Mouse (Mus musculus): Measurements from ENCODE around the gene Barx1. TPM values are rescaled to one million over a fixed set of nuclear protein-coding genes. Genes with fewer than 3 reads are reported as not detected.

Gene Barx1
- not detected for total RNA-seq (2022)

DNA sequence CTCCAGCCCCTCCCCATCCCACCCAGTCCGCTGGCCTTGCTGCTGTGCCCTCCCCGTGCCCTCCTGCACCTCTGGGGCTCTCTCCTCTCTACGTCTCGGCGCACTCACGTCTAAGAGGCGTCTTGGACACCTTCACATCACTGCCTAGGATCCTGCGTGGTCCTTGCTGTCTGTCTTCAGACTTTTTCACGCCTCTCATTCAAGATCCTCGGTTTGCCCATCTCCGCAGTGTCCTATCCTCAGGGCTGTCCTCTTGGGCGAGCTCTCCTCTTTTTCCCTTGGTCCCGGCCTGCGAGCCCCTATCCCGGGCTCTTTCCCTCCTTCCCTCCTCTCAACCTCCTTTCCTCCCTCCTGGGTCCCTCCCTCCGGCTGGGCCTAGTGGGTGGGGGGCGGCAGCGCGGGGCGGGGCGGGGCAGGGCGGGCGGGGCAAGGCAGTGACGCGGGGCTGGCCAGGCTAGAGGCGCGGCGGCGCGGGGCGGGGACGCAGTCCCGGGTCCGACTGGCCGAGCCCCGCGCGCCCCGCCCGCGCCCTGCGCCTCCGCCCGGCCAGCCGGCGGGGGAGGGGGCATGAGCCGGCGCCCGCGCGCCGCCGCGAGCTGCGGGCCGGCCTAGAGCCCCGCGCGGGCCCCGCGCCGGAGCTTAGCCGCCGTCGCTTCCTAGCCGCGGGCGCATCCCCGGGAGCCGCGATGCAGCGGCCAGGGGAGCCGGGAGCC lies at the start of gene Barx1:
Gene Barx1 (plus strand): TSS at position 568 of the 713 bp plus-strand sequence.
- no peak for DNase-seq

DNA sequence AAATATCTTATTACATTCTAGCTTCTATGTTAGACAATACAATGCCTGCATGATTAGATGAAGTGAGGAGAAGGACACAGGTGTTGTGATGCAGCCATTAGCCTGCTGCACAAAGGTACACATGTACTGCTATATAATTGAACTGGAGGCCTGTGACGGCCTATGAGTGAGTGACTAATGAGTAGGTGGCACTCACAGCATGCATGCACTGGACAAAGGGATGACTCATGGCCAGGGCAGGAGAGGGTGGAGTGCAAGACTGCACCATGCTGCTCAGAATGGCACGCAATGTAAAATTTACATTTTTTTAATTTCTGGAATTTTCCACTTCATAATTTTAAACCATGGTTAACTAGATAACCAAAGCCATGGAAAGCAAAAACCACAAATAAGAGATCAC lies 48.3 kb upstream of the Barx1 start:
- no peak for DNase-seq

DNA sequence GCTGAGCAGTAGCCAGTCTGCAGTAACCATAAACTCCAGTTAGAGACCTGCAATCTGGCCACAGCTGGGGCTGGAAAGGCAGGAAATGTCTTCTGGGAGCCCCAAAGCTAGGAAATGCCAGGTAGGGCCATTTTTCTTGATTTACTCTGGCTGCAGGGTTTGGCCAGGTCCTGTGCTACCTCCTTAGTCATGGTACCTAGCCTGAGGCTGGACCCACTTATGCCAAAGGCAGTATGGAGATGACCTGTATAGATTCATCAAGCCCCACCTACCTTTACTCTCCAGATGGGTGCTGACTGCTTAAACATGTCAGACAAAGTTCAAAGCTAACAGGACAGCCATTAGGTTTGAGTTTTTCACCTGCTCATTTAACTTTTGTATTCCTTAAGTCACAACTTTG lies 45.0 kb upstream of the Barx1 start:
- DNase-seq: no peak

DNA sequence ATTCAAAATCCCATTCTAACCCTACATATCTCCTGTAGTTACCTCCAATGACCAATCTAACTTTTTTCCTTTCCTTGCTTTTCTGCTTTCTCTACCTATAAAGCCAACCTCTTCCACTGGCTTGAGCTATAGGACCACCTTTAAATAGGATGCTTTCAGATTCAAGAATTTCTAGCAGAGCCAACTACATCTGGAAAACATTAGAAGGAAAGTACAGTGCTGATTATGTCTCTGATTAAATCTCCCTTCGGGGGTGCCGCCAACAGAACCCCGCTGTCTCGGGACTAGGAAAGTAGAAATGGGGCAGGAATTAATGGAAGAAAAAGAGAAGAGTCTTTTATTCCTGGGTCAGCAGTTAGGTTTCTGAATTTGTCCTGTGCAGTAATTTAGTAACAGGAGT lies 43.9 kb upstream of the Barx1 start:
- DNase-seq: no peak

DNA sequence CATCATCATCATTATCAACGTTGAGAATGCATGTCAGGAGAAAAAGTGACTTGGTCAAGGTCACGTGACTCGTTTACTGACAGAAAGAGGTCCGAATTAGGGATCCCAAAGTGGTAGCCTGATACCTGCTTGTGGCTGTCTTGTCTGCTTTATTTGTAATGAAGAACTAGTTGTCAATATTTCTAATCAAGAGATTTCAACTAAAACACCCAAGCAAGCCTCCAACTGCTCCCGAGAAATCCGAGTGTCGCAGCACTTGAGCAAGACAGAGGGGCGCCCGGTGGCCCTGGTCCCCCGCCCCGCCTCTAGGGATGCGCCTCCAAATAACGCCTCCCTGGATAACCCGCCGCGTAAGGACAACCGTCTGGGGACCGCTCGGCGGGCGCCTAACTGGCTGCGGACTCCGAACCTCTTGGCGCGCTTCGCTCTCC lies 37.8 kb upstream of the Barx1 start:
- no peak for DNase-seq

DNA sequence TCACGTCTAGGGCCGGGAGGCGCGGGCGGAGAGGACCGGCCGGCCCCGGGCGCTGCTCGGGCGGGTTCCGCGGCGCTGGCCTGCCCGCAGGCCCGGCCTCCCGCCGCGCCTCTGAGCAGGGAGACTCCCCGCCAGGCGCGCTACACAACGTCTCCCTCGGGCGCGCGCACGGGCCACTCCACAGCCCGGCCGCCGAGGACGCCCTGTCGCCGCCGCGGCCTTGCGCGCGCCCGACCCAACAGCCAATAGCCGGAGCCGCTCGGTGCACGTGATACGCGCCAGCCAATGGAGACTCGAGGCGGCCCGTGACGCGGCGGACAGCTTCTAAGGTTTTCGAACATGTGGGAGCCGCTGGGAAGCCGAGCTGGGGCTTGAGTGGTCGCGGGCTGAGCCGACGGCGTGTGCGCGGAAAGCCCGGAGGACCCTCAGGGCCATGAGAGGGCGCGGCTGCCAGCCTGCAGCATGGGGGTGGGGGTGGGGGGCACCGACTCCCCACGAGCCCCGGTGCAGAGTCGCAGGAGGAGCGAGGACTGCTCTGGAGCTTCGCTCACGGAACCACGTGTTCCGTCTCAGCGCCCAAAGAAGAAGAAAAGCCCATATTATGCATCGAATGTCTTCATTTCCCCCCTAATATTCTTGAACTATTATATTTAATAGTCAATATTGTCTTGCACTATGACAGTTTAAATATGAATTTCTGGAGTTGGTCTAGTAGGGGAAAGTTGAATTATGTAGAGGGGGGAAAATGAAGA lies 37.2 kb upstream of the Barx1 start, which contains the start of gene Ptpdc1:
Gene Ptpdc1 (minus strand): TSS at position 232 of the 752 bp plus-strand sequence.
- DNase-seq: peak; percentile 96

DNA sequence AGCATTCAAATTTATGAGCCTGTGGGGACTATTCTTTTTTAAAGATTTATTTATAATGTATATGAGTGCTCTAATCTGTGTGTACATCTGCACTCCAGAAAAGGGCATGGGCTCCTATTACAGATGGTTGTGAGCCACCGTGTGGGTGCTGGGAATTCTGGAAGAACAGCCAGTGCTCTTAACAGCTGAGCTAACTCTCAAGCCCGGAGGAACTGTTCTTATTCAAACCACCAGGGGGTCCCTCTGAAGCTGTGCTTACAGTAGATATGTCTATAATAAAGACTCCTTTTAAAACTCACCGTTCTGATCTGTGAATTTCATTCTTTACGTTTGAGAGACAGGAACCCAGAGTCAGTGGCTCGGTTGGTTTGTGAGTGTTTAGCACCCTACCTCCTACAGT lies 31.1 kb upstream of the Barx1 start:
- no peak for DNase-seq

DNA sequence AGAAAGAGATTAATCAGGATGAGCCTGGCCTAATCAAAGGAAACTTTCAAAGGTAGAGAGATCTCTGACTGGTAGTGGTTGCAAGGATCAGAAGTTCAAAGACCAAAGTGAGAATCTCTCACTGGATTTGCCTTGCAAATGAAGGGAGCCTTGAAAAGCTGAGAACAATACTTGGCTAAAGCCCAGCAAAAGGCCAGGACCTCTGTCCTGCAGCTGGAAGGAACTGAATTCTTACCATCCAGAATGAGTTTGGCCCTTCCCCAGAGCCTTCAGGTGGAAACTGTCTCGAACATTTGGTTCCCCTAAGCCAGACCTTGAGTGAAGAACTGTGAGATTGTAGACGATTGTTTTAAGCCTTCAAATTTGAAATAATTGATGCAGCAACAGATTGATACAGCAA lies 25.1 kb upstream of the Barx1 start:
- no peak for DNase-seq

DNA sequence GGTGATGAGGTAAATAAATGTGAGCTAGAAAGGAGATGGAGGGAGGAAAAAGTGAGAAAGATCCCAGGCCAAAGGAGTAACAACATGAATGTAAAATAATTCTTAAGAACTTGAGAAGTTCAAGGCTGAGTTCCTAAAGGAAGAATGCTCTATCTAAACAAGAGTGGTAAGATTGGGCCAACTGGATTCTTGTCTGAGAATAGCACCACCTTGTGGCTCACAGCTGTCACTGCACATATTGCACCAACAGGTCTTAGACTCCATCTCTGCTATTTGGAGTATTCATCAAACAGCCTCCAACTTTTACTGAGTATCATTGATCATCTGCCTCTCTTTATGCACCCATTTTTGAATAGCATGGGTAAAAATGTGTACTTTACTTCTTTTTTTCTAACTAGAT lies 23.2 kb upstream of the Barx1 start:
- DNase-seq: peak; percentile 24

DNA sequence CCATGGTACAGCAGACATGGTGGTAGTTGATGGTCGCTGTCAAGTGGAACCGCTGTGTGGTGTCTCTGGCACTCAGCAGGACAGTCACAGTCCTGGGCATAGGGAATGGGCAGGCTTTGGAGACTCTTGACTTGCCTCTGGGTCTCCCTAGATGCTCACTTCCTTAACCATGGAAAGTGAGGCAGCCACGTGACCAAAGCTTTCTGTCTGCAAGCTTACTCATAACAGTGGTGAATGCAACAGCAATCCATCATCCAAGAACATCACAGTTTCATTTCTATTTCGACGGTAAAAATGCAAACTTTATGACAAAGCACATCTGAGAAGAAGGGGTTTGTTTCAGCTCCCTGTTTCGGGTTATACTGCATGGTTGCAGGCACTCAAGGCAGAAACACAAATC lies 19.7 kb upstream of the Barx1 start:
- DNase-seq: no peak

DNA sequence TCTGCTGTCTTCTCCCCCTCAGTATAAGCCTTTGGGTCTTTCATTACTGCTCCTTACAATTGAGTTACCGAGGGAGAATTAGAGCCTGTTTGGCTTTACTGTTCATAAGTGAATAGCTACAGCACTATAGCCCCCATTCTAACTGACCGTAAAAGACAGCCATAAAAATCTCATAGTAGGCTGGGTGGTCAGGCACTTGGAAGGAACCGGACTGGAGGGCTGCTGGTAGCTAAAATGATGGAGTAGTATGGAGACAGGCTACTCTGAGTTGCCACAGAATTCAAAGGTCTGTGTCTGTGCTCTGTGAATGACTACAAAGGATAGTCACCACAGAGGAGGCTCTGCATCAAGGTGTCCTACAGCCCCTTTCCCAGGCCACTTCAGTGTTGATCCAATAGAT lies 18.8 kb upstream of the Barx1 start:
- DNase-seq: no peak

DNA sequence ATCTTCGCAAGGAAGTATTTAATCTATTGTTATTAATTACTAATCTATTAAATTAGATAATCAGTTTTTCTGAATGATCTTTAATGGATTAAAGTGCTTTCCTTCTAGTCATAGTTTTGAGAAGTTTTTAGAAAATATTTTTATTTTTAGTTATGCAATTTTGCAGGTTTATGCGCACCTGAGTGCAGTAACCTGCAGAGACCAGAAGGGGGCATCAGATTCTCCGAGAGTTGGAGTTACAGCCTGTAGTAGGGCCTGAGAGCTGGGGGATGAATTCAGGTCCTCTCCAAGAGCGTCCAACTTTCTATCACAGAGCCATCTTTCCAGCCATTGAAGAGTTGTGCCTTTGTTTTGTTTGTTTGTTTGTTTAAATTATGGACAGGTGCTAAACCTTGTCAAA lies 16.1 kb upstream of the Barx1 start:
- DNase-seq: no peak

DNA sequence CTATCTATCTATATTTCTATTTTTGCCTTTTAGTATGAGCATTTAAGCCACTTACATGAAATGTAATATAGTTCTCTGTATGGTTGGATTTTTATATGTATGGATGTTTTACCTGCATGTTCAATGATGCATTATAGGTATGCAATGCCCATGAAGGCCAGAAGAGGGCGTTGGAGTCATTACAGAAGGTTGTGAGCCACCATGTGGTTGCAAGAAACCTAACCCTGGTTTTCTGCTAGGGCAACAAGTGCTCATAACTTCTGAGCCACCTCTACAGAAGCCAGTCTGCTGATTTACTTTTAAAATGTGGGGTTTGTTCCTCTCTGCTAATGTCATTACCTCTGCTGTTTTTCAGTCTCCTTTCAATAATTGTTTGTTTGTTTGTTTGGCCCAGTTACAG lies 12.2 kb upstream of the Barx1 start:
- DNase-seq: no peak

DNA sequence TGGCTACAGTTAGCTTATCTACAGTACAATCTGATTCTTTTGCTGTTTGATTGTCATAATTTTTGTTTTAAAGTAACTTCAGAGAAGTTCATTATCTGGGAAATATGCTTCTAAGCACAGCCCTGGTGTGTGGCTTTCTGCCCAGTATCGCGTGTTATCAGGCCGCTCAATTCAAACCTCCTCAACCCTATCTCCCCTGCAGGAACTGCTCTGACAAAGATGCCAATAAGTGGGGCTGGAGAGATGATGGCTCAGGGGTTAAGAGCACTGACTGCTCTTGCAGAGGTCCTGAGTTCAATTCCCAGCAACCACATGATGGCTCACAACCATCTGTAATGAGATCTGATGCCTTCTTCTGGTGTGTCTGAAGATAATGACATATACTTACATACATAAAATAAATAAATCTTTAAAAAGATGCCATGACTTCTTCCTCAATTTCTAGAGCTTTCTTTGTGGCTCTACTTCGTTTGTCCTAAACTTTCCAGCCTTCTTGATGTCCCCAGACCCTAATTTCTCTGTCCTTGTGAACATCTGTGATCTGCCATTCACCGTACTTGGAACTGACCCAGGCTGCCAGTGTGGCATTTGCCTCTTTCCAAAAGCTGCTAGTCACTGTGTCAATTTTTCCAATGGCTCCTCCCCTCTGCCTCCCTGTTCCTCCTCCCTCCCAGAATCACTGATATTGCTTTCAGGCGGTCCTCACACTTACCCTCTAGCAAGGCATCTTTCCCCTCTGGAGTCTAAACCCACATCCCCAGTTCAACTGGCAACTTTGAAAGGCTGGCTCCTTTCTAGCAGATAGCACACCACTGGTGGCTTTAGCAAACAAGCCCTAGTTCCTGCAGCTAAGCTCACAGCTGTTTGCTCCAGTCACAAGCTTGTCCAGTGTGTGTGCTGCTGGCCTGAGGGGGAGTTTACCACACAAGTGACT lies 11.4 kb upstream of the Barx1 start:
- no peak for DNase-seq

DNA sequence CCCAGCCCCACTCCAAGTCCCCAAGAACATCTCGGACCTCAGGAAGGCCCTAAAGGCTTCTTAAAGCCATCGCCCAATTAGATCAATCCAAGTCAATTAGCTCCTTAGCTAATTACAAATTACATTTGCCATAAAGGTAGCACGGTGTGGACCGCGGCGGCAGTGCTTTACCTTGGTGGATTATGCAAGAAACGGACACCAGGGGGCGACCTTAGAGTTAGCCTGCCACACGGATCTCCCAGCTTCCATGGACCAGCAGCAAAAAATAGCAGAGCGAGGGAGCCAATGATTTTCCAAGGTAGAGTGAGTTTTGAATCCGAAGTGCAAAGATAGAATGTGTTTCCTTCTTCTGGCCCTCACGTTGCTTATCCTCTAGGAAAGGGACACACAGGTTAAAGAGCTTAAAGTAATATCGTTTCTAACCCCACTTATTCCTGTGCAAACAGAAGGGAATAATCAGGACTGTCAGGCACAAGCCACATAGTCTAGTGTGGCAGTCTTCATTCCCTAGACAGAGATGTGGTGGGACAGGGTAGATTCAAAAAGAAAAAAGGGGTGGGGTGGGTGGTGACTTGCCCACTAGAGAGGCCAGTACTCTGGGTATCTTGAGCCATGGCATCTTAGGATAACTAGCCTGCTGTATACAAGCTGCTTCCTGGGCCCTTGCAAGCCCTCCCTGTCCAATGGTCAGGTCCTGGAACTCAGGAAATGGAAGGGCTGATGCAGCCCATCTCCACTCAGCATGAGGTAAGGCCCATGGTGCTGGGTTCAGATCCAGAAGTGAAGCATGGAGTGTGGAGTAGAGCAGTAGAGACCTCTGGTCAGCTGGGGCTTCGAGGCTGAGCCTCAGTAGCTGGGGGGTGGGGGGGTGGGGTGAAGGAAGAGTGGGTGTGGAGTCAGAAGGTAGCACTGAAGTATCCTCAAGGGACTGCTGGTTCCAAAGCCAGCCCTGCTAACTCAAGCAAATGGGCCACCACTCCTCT lies 8.7 kb upstream of the Barx1 start:
- DNase-seq: peak; percentile 26

DNA sequence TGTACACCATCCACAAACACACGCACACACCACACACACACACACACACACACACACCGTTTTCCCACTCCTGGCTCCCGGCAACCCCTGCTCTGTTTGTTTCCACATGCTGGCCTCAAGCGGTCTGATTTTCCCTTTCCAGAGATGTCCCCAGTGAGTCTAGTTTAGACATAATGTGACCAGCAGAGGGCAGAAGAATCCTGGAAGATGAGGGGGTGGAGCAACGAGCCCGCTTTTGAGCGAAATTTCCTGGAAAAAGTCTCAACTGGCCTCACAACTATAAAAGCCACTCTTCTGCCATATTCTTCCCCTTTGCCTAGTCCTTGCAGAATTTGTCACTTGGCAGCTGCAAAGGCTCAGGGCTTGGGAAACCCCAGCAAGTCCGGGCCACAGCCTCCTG lies 7.2 kb upstream of the Barx1 start:
- peak; percentile 26 for DNase-seq

DNA sequence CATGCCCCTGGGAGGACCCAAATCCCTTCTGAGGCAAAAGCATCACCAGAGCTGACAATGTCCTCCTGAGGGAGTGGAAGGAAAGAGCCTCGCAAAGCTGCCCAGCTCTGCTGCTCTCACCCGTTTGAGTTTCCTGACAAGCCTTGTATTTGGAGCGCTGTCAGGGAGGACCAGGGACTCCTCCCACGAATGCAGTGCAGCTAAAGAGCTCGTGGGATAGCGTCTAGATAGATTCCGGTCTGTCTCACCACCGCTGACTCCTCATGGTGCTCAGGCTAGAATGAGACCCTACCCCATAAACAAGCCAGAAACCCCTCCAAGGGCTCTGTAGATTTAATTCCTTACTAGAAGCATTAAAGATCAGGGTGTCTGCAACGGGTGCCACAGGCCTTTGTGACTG lies 5.0 kb upstream of the Barx1 start:
- DNase-seq: no peak

DNA sequence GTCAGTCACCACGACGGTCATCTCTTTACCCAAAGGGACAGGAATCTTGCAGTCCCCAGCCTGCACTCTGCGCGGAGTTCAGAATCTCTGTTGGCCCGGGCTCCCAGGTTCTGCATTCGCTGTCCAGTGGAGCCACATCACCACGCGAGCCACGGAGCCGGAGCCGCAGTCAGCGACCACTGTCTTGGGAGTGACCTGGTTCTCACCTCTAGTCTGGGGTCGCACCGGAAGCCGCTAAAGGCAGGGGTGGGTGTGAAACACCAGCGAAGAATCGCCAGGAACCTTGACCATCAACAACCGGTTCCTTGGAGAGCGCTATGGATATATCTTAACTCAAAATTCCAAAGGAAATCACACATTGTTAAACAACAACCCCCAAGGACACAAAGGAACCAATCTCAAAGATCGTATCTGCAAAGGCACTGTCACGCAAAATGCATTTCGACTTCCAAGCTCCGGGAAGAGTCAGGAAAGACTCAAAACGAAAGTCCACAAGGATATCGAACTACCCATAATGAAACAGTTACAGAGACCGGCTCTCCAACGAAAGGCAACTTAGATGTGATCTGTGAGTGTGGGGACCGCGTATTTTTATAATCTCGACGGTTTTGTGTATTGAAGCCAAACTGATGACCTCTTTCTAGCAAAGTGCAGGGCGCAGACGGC lies 4.1 kb upstream of the Barx1 start:
- DNase-seq: no peak

DNA sequence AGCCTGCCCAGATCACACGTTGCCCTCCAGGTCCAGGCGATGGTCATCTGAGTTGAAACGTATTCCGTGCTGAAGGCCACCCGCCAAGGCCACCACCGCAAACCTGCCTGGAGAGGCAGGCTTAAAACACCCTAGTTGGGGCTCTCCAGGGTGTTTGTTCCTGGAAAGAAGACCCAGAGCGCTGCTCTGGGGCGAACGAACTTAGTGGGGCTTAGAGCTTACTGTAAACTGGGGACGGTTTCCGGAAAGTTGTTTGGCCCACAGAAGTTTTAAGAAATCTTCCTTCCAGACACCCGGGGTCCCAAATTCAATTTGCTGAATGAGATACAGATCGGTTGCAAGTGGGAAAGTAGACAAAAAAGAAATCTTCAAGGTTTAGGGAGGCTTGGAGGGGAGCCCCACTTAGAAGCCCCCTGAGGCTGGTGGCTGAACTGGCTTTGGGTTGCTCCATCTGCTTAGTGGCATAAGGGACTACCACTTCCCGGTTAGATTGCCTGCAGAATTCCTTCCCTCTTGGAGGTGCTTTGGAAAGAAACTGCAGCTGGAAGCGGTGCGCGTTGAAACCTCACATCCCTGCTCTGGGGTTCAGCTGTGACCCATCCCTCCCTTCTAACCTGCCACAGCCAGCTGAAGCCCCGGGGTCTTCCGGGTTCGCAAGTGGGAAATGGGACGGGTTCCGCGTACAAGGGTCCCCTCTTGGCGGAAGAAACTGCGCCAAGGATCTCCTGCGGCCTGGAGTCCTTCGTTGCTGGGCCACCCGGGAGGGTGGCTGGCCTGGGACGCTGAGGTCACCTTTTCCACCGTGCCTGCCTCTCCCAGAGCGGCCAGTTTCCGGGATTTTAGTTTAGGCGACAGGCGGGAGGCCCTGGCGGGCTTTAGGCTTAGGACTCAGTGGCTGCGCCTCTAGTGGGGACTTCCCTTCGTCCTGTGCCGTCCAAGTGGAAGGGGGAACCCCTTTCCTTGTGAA lies 3.3 kb upstream of the Barx1 start:
- no peak for DNase-seq

DNA sequence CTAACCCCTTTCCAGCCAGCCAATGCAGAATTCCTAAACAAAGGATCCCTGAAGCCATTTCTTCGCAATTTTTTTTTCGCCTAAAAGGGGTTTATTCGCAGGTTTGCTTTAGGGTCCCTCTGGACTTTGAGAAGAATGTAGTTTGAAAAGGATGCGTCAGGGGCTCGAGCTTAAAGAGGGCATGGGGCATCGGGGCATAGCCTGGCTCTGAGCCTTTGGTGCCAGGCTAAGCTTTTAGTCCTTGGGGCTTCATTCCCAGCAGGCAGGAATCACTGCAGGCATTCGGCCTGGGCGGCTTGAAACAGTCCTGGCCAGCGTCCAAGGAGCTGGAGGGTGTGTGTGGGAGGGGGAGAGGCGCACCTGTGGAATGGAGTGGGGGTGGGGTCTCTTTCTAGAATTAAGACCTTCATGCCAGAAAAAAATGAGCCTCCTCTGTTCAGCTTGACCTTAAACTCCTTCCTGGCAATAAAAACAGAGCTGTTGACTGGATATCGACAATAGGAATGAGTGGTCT lies 2.5 kb upstream of the Barx1 start:
- DNase-seq: no peak
